Mouse (Mus musculus): ENCODE measurements around the gene Mtmr12.

Gene Mtmr12

DNA sequence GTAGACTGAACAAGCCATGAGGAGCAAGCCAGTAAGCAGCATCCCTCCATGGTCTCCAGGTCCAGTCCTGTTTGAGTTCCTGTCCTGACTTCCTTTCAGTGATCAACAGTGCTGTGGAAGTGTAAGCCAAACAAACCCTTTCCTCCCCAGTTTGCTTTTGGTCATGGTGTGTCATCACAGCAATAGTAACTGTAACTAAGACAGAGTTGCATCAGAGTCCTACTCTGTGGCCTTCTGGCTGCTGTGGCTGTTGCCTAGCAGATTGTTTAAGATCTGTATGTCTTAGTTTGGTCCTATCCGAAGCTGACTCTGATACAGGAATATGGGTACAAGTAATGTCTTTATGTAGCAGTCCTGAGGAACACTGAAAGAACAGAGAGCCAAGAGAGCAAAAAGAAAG is 75.0 kb downstream of the Mtmr12 start:
- no peak for DNase-seq (ENCODE audit: low spot score)

DNA sequence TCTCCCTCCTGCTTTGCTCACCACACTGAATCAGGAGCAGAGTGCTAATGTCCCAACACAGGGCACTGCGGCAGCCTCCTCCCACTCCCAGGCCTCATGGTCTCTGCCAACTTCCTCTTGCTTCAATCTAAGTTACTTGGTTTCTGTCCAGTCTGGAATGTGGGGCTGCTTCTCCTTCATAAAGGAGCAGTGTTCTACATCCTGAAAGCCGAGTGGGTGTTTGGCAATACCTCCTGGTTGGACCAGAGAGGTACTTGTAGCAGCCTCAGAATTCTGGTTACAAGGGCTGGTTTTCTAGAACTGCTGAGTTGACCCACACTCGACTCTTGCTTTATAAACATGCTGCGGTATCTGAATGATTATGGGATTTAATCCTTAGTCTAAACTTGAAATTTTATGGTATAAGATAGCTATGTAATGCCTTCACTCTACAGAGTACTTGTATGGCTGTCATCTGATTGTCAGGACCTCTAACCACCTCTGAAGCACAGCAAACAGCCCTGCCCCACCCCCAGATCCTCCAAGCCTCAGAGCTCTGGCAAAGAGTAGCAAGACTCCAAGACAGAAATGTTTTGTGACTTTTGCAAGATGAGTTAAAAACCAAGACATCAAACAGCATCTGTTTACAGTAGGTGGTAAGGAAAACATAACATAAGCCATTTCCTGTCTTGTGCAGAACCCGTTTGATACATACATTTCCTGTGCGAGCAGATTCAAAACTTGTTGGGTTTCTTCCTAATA is 80.1 kb downstream of the Mtmr12 start:
- peak; percentile 42 for DNase-seq (ENCODE audit: low spot score)

DNA sequence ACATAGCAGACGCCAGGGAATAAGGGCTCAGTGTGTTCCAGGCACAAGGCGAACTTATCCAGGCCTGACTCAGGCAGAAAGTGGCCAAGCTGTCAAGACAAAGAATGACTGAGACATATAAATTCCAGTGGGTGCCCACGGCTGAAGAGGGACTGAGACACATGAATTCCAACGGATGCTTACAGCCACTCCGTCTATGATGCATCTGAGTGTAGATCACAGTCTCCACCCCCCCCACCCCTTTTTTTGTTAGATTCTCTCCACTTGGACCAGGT is 80.6 kb downstream of the Mtmr12 start:
- DNase-seq (ENCODE audit: low spot score), result no peak

DNA sequence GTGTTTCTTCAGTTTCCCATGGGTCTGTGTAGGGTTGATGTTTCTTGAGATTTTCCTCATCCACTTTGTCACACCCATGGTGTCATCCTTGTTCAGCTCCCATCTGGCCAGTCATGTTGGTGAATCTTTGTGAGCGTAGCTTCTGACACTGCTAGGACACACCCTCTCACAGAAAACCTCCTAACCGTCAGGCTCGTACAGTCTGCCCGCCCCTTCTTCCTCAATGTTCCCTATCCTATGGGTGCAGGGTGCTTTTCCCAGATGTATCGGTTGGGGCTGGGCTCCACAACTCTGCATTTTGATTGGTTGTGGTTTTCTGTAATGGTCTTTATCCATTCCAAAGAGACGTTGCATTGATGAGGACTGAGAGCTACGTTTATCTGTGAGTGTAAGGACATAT is 85.5 kb downstream of the Mtmr12 start:
- no peak for DNase-seq (ENCODE audit: low spot score)

DNA sequence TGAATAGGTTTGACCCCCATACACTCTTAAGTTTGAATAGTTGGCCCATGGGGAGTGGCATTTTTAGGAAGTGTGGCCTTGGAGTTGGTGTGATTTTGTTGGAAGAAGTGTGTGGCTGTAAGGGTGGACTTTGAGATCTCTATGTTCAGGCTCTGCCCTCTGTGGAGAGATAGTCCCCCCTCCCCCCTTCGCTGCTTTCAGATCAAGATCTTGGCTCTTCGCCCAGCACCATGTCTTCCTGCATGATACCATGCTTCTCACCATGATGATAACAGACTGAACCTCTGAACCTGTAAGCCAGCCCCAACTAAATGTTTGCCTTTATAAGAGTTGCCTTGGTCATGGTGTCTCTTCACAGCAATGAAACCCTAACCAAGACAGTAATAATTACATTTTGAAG is 86.9 kb downstream of the Mtmr12 start:
- no peak for DNase-seq (ENCODE audit: low spot score)

DNA sequence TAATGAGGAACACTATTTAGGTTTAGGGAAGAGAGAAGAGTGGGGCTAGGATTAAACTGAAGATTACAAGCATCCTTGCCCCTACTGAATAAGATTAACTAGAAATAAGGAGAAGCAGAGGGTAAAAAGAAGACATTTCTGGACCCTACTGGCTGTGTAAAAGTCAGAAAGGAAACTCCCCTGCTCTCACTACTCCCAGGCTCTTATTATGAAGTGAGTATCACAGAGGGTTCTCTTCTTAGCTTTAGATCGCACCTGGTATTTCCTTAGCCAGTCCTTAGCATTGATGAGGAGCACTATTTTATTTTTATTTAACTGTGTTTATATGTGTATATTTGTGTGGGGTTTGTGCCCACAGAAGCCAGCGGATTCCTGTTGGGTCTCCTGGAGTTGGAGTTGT is 91.4 kb downstream of the Mtmr12 start:
- no peak for DNase-seq (ENCODE audit: low spot score)

DNA sequence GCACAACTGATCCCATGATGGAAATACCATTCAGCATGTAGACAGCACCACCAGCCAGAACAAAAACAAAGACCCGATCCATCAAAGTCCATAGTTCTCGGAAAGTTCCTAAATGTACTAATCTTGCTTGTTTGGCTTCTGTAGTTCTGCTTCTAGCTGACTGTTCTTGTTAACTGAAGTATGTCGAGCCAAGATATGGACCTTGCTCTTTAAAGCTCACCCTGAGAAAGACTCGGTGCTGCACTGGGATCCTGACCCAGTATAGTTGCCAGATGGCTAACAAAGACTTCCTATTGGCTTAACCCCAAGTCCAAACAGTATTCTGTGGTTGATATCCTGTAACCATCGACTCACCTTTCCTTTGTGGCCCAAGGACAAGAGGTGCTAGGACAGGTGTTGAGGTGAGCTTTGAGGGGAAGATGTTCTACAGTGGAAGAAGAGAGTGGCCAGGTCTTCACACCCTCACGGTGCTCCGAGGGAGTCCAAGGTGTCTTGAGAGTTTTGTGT is 93.5 kb downstream of the Mtmr12 start:
- DNase-seq (ENCODE audit: low spot score), result no peak

DNA sequence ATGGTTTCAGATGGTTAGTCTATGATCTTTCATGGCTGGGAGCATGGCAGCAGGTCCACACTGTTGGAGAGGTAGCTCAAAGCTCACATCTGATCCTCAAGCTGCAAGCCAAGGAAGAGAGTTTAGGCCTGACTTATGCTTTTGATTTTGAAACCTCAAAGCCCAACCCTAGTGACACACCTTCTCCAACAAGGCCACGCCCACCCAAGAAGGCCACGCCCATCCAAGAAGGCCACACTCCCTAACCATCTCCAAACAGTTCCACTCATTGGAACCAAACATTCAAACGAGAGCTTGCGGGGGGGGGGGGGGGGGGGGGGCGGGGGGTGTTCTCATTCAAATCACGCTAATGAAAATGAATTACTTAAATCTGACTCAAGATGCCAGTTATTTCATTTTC is 96.9 kb downstream of the Mtmr12 start:
- no peak for DNase-seq (ENCODE audit: low spot score)

DNA sequence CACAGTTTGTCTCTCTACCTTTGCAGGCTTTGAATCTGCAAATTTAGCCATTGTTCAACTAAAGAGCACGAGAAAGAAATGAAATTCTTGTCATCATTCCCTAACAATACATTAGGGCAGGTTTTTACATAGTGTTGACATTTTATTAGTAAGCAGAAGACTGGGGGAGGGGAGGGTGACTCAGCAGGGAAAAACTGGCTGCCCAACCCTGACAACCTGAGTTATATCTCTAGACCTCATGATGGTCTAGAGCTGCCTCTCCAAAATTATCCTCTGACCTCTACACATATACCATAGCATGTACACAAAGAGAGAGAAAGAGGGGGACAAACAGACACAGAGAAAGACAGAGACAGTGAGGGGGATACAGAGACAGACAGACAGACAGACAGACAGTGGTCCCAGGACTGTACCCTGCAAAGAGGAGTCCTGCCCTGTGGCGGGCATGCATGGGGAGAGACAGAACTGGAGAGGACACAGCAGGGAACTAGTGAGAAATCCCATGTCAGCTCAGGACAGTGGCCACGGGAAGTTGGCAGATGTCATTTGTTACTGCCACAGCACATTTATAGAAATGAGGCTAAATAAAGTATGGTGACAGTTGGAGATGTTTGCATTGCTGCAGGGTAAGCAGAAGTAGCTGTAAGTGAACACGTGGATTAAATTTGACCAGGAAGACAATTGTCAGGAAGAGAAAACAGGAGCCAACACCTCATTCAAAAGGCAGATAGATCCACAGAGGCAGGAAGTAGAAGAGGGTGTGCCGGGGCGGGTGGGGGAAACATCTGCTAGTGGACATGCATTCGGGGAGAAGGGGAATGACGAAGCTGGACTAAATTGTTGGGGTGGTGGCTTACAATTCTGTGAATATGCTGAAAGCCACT is 101.6 kb downstream of the Mtmr12 start:
- DNase-seq (ENCODE audit: low spot score), result no peak

DNA sequence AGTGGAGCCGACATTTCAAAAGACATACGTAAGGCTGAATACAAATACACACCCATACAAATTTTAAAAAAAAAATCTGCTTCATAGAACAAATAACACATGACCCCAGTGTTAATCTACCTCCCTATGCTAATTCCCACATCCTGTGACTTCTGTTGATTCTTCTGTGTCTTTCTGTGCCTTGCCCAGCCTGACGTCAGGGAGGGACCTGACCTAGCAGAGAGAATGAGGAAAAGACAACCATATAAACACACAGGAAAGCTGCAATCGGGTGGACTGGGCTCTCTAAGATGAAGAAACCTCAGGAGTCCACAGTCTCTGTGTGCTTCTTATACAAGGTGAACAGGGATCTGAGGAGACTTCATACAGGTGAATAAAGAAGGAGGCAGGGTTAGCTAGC is 102.3 kb downstream of the Mtmr12 start:
- no peak for DNase-seq (ENCODE audit: low spot score)

DNA sequence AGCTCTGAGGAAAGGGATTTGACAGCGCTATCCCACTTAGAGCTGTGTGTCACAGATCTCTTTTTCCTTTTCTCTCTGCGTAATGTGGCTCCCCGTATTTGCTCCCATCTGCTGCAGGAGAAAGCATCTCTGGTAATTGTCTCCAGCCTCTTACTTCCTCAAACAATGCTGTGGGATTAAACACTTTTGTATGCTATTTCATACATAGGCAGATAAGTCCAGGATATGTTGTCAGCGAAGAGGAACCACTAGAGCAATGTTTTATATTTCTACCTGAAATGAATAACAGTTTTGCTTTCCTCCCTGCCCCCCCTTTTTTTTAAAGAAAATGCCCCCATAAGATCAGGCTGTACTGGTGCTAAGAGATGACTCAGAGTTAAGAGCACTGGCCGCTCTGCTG is 103.7 kb downstream of the Mtmr12 start:
- DNase-seq (ENCODE audit: low spot score), result no peak

DNA sequence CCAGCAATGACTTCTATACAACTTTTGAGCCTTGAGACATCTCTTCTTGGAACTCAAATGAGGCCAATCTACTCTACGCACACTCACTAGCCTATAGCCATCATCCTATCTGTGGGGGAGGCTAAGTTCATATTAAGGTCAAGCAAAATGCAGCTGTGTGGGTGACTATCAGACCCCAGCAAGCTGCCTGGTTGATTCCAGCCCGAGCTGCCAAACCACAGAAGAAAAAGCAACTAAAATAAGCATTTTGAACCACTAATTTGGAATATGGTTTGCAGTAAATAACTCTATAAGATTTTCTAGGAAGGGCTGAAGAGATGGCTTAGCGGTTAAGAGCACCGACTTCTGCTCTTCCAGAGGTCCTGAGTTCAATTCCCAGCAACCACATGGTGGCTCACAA is 105.8 kb downstream of the Mtmr12 start:
- DNase-seq (ENCODE audit: low spot score), result no peak

DNA sequence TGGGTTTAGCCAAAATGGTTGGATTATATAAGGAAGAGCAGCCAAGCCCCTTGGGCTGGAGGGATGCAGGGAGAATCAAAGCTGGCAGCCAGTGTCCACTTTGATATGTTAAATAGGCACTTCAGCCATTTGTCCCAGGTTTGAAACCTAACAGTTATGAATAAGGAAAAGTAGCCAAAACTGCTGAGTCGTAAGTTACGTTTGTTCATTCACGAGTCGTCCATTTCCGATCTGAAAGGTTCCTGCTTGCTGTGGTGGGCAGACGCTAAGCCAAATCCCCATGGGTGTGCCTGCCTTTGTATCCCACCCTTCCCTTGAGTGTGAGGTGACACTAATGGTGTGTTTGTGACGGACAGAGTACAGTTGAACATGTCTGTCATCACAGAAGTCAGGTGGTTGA is 106.6 kb downstream of the Mtmr12 start:
- no peak for DNase-seq (ENCODE audit: low spot score)

DNA sequence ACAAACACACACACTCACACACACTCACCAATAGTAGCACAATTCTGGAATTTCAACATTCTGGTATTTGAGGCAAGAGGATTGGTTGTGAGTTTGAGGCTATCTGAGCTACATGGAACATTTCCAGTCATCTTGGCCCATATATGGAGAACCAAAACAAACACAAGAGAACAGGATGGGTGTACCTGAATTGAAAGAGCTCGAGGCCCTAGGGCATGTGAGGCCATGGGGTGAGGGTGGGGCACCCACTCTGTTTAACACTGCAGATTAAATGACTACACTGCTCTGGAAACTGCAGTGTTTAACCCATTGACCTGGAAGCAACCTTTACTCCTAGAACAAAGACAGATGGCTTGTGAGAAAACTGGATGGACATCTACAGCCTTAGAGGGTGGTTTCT is 108.4 kb downstream of the Mtmr12 start:
- DNase-seq (ENCODE audit: low spot score), result no peak

DNA sequence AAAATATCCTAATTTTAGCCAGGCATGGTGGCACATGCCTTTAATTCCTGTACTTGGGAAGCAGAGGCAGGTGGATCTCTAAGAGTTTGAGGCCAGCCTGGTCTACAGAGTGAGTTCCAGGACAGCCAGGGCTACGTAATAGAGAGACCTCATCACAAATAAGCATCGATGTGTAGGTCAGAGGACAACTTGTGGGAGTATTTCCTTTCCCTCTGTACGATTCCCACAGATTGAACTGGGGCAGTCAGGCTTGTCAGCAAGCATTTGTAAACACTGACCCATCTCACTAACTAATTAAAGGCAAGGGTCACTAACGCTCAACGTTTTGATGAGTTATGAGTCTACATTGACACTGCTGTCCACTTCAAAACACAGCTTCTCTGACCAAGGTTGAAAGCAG is 109.8 kb downstream of the Mtmr12 start:
- no peak for DNase-seq (ENCODE audit: low spot score)

DNA sequence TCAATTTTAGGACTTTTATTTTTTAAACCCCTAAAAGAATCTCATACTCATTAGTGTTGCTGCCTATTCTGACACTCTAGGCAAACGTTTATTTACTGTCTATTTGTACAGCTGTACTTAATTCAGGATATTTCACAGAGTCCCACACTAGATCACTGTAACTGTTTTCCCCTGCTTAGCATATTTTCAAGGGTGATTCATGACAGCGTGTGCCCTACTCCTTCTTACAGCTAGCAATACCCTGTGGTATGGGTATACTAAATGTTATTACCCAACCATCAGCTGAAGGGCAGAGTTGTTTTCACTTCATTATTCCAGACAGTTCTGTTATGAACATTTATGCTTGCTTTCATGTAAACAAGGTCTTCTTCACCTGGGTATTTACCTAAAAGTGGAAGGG is 111.2 kb downstream of the Mtmr12 start:
- DNase-seq (ENCODE audit: low spot score), result no peak

DNA sequence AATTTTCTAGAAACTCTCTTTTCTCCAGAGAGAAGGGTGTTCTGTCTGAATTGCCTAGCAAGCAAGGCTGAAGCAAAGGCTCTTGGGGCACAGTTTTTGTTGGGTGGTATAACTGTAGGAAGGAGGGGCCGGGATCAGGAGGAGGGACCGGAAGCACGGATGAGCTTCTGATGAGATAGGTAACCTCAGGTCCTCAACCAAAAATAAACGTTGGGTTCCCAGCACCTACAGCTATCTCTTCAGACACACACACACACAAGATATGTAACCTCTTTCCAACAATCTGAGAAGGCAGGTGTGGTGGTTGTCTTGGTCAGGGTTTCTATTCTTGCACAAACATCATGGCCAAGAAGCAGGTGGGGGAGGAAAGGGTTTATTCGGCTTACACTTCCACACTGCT is 112.5 kb downstream of the Mtmr12 start:
- no peak for DNase-seq (ENCODE audit: low spot score)

DNA sequence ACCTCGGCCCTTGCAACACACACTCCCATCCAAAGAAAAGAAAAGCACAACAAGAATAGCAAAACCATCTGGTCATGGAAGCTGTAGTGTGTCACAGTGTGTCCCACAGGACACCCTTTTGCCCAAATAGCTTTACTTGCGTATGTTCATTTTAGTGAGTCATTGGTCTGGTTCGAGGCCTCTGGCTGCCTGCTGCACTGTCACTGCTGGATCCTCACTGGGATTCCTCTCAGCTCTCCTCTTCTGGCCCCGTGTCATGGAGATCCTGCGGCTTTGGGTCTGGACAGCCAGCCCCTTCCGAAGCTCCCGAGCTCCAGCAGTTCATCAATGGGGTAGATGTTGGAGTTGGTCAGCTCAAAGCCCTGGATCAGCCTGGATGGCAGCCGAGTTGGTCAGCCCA is 113.6 kb downstream of the Mtmr12 start:
- DNase-seq (ENCODE audit: low spot score), result no peak

DNA sequence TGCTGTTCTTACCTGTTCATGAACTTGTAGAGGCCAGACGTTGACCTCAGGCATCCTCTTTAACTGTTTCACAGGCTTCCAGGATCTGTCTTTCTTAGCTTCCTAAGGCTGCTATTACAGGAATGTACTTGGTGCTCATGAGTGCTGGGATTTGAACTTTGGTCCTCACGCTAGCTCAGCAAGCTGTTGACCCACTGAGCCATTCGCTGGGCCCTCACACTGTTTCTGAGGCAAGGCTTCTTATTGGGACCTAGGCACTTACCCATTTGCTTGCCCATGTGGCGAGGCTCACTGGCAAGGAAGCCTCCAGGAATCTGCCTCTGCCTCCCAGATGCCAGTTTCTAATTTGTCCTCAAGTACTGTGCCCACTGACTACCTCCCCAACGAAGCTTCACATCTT is 115.1 kb downstream of the Mtmr12 start:
- DNase-seq (ENCODE audit: low spot score), result no peak

DNA sequence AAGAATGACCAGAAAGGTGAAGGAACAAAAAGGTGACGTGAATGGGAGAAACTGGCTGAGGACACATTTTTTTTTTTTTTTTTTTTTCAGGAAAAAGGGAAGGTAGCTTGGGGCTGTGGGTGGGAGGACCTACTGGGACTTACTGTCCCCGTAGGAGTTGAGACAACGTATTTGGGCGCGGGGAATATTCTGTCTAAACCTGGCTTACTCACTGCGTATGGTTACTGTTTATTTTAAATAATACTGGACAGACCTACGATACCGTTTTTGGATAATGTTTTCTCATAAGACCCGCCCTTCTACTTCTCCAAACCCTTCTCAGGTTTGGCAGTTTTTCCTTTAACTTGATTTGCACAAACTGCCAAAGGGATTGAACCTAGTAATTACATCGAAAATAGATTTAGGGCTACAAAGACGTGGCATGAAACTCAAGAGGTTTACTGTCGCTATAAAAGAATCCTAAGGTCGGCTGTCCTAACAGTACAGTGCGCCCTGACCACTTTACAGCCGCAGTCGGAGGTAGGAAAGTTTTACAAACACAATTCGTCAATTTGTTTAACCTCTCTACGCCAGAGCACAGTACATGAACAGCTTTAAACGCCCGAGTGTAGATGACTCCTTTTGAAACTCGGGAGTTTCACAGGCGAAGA is 115.7 kb downstream of the Mtmr12 start:
- no peak for DNase-seq (ENCODE audit: low spot score)

DNA sequence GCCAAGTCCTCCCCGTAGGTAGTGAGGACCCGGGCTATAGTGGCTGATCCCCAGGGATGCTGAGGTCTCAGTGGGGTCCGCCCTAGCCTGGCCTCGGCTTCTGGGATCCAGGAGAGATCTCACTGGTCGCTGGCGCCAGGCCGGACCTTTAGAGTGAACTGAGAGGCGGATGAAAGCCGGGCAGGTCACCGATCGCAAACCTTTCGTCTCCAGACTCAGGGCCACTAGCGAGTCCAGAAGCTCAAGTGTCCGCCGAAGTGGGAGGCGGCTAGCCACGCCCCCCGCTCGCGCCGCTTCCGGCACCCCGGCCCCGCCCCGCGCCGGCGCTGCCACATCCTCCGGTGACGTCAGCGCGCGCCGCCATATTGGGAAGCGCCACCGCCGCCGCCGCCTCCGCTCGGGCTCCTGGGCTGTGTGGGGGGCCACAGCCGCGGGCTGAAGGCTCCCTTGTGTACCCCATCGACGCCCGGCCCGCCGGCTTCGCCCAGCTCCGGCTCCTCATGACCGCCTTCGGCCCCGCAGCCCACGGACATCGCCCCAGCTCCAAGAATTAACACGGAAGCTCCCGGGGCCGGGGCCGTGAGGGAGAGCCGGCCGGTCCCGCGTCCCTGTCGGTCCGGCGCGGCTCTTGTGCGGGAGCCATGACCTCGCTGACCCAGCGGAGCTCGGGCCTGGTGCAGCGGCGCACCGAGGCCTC is 116.4 kb downstream of the Mtmr12 start, which contains the start of gene Golph3:
Gene Golph3 (plus strand): TSS at position 360 of the 697 bp plus-strand sequence.
- DNase-seq (ENCODE audit: low spot score), result peak; percentile 95
